Mouse (Mus musculus) layer of hippocampus, adult 11-12 months (tissue): ENCODE data around the gene St5.

Source experiments
- DNase-seq: peaks from one replicate; pipeline ENCODE4 v3.0.0; 2022; ENCODE audit warnings: low spot score

St5 gene

DNA sequence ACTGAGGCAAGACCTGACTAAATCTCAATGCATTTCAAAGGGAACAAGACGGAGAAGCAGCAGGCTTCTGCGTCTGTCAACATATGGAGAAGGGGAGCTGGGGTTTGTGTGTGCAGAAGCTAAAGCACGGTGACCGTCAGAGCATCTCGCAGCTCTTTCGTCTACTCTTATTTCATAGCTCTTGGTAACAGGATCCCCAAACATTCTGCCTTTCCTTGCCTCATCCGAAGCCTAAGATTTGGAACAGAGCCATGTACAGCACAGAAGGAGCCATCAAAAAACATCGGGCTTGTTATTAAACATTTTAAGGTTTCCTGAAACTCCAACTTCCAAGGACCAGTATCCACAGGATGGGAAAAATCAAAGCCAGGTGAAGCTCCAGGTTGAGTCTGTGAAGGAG is 62.3 kb downstream of the St5 start:
- no peak for DNase-seq

DNA sequence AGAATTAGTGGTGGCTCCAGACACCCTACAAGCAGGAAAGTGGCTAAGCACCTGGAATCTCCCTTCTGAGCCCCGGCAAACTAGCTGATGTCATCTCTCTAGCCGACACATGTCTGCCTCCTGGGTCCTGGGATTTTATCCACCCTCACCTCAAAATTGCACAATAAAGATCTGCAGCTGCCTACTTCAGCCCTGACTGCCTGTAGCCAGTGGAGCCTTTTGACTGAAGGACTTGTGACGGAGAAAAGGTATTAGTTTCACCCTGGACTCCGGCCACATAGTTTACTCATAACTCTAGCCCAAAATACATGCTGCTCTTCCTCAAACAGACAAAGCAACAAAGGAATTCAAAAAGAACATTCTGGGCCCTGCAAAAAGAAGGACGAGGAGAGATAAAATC is 66.0 kb downstream of the St5 start:
- no peak for DNase-seq

DNA sequence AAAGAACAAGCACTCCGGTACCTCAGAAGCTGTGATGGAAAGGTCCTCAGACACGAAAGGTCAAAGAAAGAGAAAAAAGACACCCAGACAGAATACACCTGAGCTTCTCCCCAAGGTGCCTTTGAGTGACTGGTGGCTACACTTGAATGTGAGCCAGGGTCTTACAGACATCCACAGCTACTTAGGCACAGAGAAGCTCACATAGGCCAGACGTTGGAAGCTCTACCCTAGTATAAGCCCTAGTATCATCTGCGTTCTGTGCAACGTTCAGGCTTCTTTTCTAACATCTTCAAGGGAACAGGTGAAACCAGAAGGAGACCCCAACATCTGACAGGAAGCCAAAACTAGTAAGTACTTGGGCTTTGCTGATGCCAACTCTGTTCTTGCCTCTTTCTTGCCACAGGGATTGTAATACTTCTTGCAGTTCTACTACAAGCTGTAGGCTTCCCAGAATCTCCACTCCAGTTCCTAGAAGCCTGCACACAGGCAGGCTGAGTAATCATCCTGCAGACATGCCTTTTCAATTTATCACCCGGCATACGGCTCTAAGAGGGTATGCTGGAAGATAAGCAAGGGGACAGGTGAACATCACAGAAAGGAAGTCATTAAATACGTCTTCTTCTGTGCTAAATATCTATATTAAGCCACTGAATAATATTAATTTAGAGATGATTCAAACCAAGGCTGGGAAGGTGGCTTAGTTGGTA is 67.2 kb downstream of the St5 start:
- DNase-seq = no peak

GRCm38 (mm10) chr7:109633404-109634085 is 69.9 kb downstream of the St5 start:
- no peak for DNase-seq

DNA sequence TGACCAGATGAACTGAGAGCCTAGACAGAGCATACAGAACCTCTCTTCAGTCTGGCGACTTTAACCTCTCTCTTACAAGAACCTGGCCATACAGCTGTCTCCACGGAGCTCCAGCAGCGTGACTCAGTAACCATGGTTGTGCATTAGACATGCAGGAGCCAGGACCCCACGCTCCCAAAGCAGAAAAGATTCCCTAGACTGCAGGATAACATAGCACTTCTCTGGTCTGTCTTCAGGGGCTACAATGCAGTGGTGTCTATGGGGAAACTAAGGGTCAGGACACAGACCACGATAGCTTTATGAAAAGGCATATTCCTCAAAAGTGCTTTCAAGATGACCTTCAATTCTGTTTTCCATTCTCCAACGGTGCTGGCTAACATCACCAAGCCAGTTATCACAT is 72.1 kb downstream of the St5 start:
- DNase-seq = no peak

DNA sequence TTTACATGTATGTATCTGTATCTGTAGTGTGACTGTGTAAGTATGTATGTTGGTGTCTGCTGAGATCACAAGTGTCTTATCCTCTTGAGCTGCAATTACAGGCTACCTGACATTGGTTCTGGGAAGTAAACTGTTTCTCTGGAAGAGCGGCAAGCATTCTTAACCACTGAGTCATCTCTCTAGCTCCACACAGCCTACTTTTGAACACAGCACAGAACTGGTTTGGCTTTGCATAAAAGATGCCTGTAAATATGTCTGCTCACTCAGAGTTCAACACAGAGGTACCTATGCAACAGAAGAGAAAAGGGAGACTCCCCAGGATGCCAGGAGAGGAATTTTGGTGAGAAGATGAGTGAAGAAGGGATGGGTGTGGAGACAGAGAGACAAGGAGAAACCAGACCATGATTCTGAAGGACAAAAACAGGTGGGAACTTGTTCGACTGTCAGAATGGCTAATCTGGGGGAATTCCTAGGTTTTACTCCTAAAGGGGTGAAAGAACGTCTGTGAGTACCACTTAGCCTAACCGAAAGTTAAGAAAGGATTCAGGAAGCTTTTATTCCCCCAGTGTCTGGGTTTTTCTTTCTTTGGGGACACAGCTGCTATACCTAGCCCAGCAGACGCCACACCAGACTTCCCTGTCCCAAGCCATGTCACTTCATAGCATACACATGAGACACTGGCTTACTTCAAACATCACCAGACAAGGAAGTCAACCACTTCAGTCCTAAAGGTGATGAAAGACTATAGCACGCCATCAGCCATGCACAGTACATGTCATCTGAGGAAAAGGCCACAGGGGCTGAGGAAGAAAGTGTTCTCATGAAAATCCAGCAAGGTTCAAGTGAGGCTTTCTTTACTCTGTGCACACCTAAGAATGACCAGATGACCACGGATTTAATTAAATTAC is 73.3 kb downstream of the St5 start:
- no peak for DNase-seq

DNA sequence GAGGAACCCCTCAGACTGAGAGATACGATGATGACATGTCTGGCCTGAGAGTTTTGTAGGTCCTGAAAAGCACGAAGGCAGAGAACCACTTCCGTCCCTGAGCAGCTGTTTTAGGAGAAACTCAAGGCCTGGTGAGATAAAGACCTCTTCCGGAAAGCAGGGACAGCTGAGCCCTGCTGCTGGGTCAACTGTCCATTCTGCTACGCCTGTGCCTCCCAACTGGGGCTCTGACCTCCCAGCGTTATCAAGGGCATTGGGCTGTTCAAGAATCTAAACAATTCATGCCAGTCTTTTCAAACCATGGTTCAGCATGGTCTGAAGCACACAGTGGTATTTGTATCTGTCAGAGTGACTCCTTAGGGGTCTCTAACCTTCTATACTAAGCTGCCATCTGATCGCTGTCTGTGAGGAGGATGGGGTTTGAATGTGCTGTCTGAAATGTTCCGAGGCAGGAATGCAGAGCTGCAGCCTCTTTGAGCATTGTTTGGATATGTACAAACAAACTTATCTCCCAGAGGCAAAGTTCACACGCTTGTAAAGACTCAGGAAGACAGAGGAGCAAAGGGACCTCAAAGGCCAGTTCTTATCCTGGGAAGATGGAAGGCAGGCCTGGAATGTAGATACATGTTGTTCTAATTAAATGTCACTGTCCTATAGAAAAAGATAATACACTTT is 74.3 kb downstream of the St5 start:
- DNase-seq = no peak

DNA sequence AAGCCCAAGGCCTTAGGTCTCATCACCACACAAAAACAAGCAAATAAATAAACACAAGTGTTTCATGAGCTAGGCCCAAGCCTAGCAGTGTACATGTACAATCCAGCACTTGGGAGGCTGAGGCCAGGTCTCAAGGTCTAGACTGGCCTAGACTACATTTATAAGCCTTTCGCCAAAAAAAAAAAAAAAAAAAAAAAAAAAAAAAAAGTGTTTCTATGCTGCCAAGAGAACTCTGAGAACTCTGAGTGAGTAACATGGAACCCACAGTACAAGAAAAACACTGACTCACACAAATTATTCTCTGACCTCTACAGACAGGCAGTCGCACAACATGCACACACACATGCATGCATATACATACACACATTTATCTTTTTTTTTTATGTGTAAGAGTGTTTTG is 75.6 kb downstream of the St5 start:
- no peak for DNase-seq

- no peak for DNase-seq
Observed at GRCm38 (mm10) chr7:109622234-109622838, 81.1 kb downstream of the St5 start.

DNA sequence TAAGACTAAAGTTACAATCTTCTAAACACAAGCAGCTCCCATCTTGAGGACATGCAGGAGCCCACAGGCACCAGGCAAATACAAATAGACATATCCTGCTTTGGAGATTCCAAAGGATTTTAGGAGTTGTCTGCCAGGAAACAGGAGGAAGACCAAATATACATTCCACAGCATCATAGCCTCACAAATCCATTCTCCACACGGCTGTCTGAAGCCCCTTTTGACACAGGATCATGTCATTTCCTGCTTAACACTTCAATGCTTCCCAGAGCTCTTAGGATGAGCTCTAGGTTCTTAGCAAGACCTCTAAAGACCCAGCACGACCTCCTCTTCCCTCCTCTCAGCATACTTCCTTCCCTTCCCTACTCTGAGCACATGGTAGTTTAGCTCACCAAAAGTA is 82.4 kb downstream of the St5 start:
- DNase-seq = no peak

DNA sequence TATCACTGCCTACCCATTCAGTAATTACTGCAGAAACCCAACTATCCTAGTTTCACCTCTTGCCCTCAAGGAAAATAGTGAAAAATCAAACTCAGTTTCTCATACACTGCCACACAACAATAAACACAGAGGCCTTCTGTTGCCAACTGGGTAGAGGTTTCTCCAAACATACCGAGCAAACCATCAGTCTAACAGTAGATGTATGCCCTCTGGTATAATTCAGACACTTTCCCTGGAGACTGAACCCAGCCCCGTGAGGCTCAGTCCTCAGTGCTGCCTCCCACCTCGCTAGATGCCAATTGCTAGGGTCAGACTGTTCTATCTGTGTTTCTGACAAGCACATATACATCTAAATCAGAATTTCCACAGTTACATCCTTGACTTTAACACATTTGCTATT is 83.1 kb downstream of the St5 start:
- no peak for DNase-seq

GRCm38 (mm10) chr7:109618721-109619120 is 84.7 kb downstream of the St5 start:
- DNase-seq = peak; percentile 70

DNA sequence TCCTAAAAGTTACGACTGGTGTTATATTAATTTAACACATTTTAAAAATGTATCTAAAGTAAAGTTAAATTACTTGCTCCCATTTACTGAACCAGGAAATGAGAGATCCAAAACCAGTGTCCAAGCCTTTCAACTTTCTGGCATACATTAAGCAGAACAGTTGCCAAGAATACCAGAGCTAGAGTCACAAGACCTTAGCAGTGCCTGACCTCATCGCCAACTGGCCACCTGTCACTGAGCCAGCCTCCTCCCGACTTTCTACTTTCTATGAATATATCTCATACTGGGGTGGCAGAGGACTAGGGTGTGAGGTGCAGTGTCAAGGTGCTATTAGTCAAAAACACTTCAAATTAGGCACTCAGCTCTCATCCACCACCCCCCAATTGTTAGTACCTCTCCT is 85.6 kb downstream of the St5 start:
- DNase-seq = no peak

- DNase-seq = peak; percentile 82
Observed at GRCm38 (mm10) chr7:109616034-109616979, 87.1 kb downstream of the St5 start.

- no peak for DNase-seq
Observed at GRCm38 (mm10) chr7:109615601-109616000, 87.8 kb downstream of the St5 start.

DNA sequence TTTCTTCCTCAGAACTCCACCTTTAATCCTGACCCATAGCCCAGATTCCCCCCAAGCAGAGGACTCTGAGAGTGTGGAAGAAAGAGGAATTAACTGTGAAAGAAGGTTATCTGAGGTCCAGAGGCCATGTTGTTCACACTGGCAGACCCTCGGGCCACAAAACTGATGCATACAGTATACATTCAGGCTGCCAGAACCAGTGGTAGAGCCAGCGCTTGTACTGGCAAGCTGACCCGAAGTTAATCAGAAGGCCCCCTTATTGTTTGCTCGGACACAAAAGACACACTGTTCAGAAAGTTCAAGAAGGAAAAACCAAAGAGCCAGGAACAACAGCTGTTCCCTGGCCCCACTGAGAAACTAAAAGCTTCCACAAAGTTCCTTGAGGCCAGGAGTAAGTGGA is 88.5 kb downstream of the St5 start:
- no peak for DNase-seq

- DNase-seq = no peak
Observed at GRCm38 (mm10) chr7:109613531-109614021, 89.8 kb downstream of the St5 start.

- no peak for DNase-seq
Observed at GRCm38 (mm10) chr7:109613051-109613450, 90.4 kb downstream of the St5 start.

- DNase-seq = no peak
Observed at GRCm38 (mm10) chr7:109612531-109612930, 90.9 kb downstream of the St5 start.

- DNase-seq = no peak
Observed at GRCm38 (mm10) chr7:109610348-109610747, 93.1 kb downstream of the St5 start.
